Mouse (Mus musculus): ENCODE data around the gene Znrf3.

GRCm38 (mm10) chr11:5414856-5415616 is 29.6 kb downstream of the Znrf3 start:
- TF ChIP-seq USF1 (IDR thresholded peaks at IDR 0.05; ENCODE audit: low read depth) (no peak), POLR2A (IDR thresholded peaks at IDR 0.05; ENCODE audit: insufficient read length, low read depth) (no peak), CEBPB (IDR thresholded peaks at IDR 0.05; ENCODE audit: insufficient read depth, poor library complexity, severe bottlenecking) (peak; percentile 25; the same call in 1 of the 2 replicates), E2F4 (IDR thresholded peaks at IDR 0.05; ENCODE audit: insufficient read depth) (no peak), POLR2AphosphoS2 (IDR thresholded peaks at IDR 0.05; ENCODE audit: insufficient read length, low read depth) (no peak), MAX (IDR thresholded peaks at IDR 0.05; ENCODE audit: low read depth) (no peak), MYOD1 (IDR thresholded peaks at IDR 0.05; ENCODE audit: control insufficient read depth in 1 of 3, insufficient read length in 2 of 3, low read depth in 2 of 3) (peak; percentile 59 to 76 (median 62)), MYOG (IDR thresholded peaks at IDR 0.05; ENCODE audit: control insufficient read depth in 1 of 3, insufficient read depth in 1 of 3, insufficient read length in 2 of 3, low read depth in 2 of 3) (peak in 2 of 3 experiments; percentile 52 to 64)

All from myocyte (in vitro differentiated cells).